Mouse (Mus musculus) erythroid progenitor cell, adult 5-6 weeks (primary cell): ENCODE results near the gene Utp6. TPM values are rescaled to one million over a fixed set of nuclear protein-coding genes. Genes with fewer than 3 reads are reported as not detected.

Experiments used
- ATAC-seq: replicated peaks from 2 replicates; pipeline ENCODE4 v1.8.0; 2016; ENCODE audit warnings: moderate number of reproducible peaks, mild to moderate bottlenecking, moderate TSS enrichment, inconsistent platforms; ENCODE audit not compliant: poor library complexity, low FRiP score, severe bottlenecking
- total RNA-seq, 2 experiments: library from RNA; stranded (forward) in 1 of 2; stranded (reverse) in 1 of 2; fragments of 150-400 nt in 1 of 2; fragments of 186-747, 209-891 nt in 1 of 2; gene quantifications; 2 replicates each; pipeline versions ENCODE4 v1.2.3 to v1.2.4; 2015 to 2017; ENCODE audit warnings: low replicate concordance in 2 of 2

Utp6 gene
- total RNA-seq, 2 experiments from 2014 or later, result 12.3 to 20.5 TPM

DNA sequence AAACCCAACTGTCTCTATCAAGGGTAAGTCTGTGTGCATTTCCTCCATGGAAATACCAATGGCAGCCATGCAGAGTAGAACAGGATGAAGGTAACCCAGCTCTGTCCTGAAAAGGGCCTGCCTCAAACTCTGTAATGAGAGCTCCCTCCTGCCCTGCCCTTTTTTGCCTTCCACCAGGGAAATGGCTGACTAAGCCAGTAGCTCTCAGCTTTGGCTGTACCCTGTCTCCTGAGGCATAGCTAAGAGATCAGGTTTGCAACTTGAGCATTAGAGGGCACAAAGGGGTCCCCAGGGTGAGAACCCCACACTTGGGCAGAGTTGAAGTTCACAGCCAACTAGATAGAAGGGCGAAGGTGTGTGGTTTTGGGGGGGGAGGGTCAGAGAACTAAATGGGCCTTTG is 75.2 kb downstream of the Utp6 start:
- 0 out of 2 replicates have a peak, but pooled peaks have one; percentile 34 for ATAC-seq

GRCm38 (mm10) chr11:79886395-79886794 is 75.8 kb downstream of the Utp6 start:
- no peak for ATAC-seq

- no peak for ATAC-seq
These were observed 76.3 kb downstream of the Utp6 start for GRCm38 (mm10) chr11:79885713-79886393.

DNA sequence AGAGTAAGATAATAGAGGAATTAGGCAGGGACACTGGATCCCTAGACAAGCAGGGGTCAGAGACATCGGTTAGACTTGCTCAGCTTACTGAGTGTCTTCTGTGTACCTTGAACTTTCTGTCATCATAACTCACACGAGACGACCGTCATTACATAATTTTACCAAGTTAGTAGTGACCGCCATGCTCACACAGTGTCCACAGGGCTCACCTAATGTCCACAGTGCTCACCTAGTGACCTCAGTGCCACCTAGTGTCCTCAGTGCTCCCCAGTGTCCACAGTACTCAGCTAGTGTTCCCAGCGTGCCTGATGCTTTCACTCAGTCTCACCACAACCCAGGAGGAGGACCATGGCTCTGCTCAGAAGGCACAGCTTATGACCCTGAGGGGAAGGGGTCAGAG is 77.4 kb downstream of the Utp6 start:
- no peak for ATAC-seq

Other genes starting within 250 kb of the Utp6 start
- gene Suz12, start 30.7 kb upstream of the Utp6 start, total RNA-seq (2015; ENCODE audit: low replicate concordance), result 146 and 189 TPM in 2 replicates
- gene Suz12, start 30.7 kb upstream of the Utp6 start, total RNA-seq (2017; ENCODE audit: low replicate concordance), result 117 and 168 TPM in 2 replicates
- gene Crlf3, start 118.6 kb upstream of the Utp6 start, total RNA-seq (2015; ENCODE audit: low replicate concordance), result 67.0 and 103 TPM in 2 replicates
- 92.1 and 92.8 TPM in 2 replicates for gene Crlf3, start 118.6 kb upstream of the Utp6 start, total RNA-seq (2017; ENCODE audit: low replicate concordance)
- gene Atad5, start 127.0 kb upstream of the Utp6 start, total RNA-seq (2015; ENCODE audit: low replicate concordance), result 89.0 and 95.2 TPM in 2 replicates
- gene Atad5, start 127.0 kb upstream of the Utp6 start, total RNA-seq (2017; ENCODE audit: low replicate concordance), result 80.3 and 86.0 TPM in 2 replicates
- gene Tefm, start 179.8 kb upstream of the Utp6 start, total RNA-seq (2015; ENCODE audit: low replicate concordance), result 2.9 and 3.4 TPM in 2 replicates
- gene Tefm, start 179.8 kb upstream of the Utp6 start, total RNA-seq (2017; ENCODE audit: low replicate concordance), result 3.7 and 5.8 TPM in 2 replicates
- gene Adap2, start 191.7 kb upstream of the Utp6 start, total RNA-seq (2015; ENCODE audit: low replicate concordance), result 2.5 TPM in 1 of 2 replicates, not detected in the other
- gene Adap2, start 191.7 kb upstream of the Utp6 start, total RNA-seq (2017; ENCODE audit: low replicate concordance), result 1.5 and 1.8 TPM in 2 replicates
- 1.7 and 3.6 TPM in 2 replicates for gene Rnf135, start 221.5 kb upstream of the Utp6 start, total RNA-seq (2015; ENCODE audit: low replicate concordance)
- gene Rnf135, start 221.5 kb upstream of the Utp6 start, total RNA-seq (2017; ENCODE audit: low replicate concordance), result 1.5 TPM in 1 of 2 replicates, not detected in the other
- gene Rhot1, start 246.6 kb upstream of the Utp6 start, total RNA-seq (2015; ENCODE audit: low replicate concordance), result 10.1 and 14.4 TPM in 2 replicates
- 3.4 and 10.5 TPM in 2 replicates for gene Rhot1, start 246.6 kb upstream of the Utp6 start, total RNA-seq (2017; ENCODE audit: low replicate concordance)